Mouse (Mus musculus) hindbrain, embryonic 10.5 days (tissue): ENCODE data around the gene Il22ra2. TPM values are rescaled to one million over a fixed set of nuclear protein-coding genes. Genes with fewer than 3 reads are reported as not detected.
"Not testable (repeated sequence)": the region's sequence is repeated elsewhere in the genome, so short reads cannot be mapped to it uniquely, and the experiment has no call there.

Source experiments
- DNase-seq: peaks from one replicate; pipeline ENCODE4 v3.0.0-alpha.2; 2017; ENCODE audit warnings: low spot score
- H3K27ac ChIP-seq: fragments of 300-500 bp; sonication (generic); 2 replicates; pipeline ENCODE4 v1.5.1; 2016; ENCODE audit warnings: mild to moderate bottlenecking, moderate library complexity
- H3K27me3 ChIP-seq: fragments of 300-500 bp; sonication (generic); 2 replicates; pipeline ENCODE4 v1.6.1; 2016; ENCODE audit warnings: mild to moderate bottlenecking; ENCODE audit not compliant: poor library complexity, insufficient read depth, severe bottlenecking
- H3K36me3 ChIP-seq: fragments of 300-500 bp; sonication (generic); 2 replicates; pipeline ENCODE4 v1.6.1; 2016; ENCODE audit warnings: mild to moderate bottlenecking, moderate library complexity
- H3K4me1 ChIP-seq: fragments of 300-500 bp; sonication (generic); replicated peaks from 2 replicates; pipeline ENCODE4 v1.6.1; 2016; ENCODE audit warnings: mild to moderate bottlenecking
- H3K4me3 ChIP-seq: fragments of 300-500 bp; sonication (generic); 2 replicates; pipeline ENCODE4 v1.5.1; 2016; ENCODE audit warnings: mild to moderate bottlenecking, moderate library complexity
- H3K9me3 ChIP-seq: fragments of 300-500 bp; sonication (generic); 2 replicates; pipeline ENCODE4 v1.6.1; 2016; ENCODE audit warnings: mild to moderate bottlenecking, moderate library complexity
- WGBS: fragments of 180-500 bp; shearing (Covaris S2); methylation state at CpG from one replicate; pipeline ENCODE4 v1.1.7; 2016; 5-methylcytosine and 5-hydroxymethylcytosine counted together
- polyA plus RNA-seq: library from polyadenylated mRNA; unstranded; fragments of >200 nt; fragmentation: Nextera tagmentation; extraction: Ambion mirVana; gene quantifications from 2 replicates; pipeline ENCODE4 v1.2.1, GENCODE M21; 2016

The Il22ra2 gene
- polyA plus RNA-seq, 1 experiment from 2014 or later = not detected

DNA sequence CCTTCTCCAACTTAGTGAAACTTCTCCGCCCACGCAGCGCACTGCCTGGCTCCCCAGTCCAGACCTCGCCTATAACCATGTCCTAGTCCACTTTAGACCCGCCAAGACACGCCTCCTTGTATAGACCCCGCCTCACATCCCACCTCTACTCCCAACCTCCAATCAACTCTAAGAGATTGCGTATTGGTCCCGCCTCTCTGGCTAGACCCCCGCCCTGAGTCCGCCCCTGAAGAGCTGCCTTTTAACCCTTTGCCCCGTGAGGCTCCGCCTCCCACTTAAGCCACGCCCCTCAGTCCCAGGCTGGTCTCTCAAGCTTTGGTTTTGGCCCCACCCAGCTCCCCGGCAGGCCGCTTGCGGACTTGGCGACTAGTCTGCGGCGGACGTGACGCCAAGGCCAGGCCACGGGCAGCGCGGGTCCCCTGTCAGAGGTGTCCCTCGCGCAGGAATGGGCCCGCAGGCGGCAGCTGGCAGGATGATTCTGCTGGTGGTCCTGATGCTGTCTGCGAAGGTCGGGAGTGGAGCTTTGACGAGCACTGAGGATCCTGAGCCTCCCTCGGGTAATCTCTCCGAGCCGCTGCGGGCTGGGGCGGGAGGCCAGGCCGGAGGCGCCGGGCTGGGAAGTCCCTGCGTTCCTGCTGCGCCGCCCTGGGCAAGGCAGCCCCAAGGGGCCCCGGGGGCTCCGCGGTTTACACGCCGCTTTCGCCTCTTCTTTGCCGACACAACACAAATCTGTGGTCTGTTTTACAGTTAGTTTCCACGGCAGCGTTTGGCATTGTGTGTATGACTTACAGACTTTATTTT is 30.0 kb upstream of the Il22ra2 start, which contains the start of gene Ifngr1:
Gene Ifngr1, plus strand, starts transcription at position 309 of the 801 bp plus-strand sequence.
- Histone ChIP-seq H3K4me1 (peaks cover 13% of the 10 kb centered on the region), H3K4me3 (peak within 1 kb of the TSS; percentile 75), H3K27me3 (peaks cover 23% of the 10 kb centered on the region), H3K27ac (peak within 1 kb of the TSS; percentile 94), H3K9me3 (no peaks in the 10 kb centered on the region), H3K36me3 (no peaks in the 10 kb centered on the region)
- peak; percentile 99 for DNase-seq
- WGBS = under 1% methylated on average over 52 of the region's 52 CpGs

DNA sequence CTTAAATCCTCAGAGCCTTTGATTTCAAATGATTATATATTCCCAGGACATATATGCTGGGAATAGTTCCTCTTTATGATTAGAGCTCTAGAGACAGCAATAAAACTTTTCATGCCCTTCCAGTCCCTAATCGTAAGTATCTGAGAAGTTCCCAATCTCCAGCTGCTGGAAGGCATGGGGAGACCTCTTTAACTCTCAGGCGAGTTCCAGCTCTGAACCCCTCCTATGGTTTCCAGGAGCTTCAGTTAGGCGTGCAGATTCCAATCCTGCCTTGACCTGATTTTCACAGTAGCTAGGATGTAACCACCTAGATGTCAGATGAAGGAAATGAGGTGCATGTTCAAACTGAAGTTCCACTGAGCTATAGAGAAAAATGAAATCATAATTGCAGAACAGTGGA is 29.2 kb upstream of the Il22ra2 start:
- Histone ChIP-seq H3K27ac (peak overlapping the region; percentile 94), H3K4me3 (peak overlapping the region; percentile 75), H3K9me3 (no peaks in the 10 kb centered on the region)

DNA sequence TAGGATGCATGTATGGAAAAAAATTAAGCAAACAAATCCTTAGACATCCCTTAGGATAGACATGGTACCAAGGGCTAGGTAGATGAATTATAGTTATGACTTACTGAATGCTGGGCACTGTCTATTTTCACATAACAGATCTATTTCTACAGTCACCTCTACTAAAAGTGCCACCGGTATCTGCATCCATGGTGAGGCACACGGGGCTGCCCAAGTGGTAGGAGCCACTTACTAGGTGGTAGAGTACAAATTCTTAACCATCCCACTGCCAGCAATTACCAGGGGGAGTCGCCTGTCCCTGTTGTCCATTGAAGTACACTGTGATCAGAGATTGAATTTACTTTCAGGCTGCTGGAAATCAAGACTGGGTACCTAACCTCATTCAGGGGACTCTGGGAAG is 28.5 kb upstream of the Il22ra2 start:
- Histone ChIP-seq H3K4me1 (peaks cover 13% of the 10 kb centered on the region), H3K4me3 (no peak overlapping the region), H3K27me3 (peaks cover 23% of the 10 kb centered on the region), H3K9me3 (no peaks in the 10 kb centered on the region), H3K36me3 (peaks cover 5% of the 10 kb centered on the region; the same call in 1 of the 2 replicates), H3K27ac (no peak overlapping the region)
- 91% methylated on average over 3 of the region's 3 CpGs for WGBS
- no peak for DNase-seq

More for the DNA sequence above, 29.2 kb upstream of the Il22ra2 start:
- Histone ChIP-seq H3K4me1 (peaks cover 13% of the 10 kb centered on the region), H3K27me3 (peaks cover 23% of the 10 kb centered on the region), H3K36me3 (no peaks in the 10 kb centered on the region)
- 14% methylated on average over 3 of the region's 3 CpGs for WGBS
- no peak for DNase-seq

DNA sequence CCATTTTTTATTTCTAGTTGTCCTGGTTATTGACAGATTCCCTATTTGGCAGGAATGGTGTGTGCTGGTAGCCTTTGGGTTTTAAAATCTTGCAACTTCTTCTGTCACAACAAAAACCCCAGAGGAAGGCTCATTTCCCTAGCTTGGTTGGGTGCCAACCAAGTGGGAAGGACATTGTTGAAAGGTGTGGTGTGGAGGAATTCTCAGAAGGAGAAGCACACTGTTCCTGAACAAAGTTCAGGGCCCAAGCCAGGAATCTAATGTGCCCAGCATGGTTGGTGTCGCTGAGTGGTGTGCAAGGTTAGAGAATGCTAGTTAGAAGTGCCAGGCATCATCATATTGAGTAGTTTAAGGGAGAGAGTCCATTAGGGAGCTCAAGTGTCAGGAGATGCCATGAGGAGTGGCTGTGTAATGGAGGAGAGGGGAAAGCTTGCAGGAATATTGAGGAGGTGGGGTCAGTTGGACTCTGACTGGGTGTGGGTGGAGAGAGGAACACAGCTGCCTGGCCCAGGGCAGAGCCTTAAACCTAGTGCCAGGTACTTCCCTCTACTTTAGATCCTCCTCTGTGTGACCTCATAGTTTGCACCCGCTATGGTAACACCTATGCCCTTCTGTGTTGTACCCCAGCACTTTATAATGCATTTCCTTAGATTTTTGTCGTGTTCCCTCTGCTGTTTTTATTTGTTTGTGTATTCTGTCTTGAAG is 27.4 kb upstream of the Il22ra2 start:
- 75% methylated on average over 3 of the region's 3 CpGs for WGBS
- Histone ChIP-seq H3K9me3 (no peaks in the 10 kb centered on the region), H3K4me1 (peaks cover 15% of the 10 kb centered on the region), H3K36me3 (peaks cover 15% of the 10 kb centered on the region), H3K4me3 (no peak overlapping the region), H3K27me3 (peaks cover 23% of the 10 kb centered on the region), H3K27ac (no peak overlapping the region)
- no peak for DNase-seq

DNA sequence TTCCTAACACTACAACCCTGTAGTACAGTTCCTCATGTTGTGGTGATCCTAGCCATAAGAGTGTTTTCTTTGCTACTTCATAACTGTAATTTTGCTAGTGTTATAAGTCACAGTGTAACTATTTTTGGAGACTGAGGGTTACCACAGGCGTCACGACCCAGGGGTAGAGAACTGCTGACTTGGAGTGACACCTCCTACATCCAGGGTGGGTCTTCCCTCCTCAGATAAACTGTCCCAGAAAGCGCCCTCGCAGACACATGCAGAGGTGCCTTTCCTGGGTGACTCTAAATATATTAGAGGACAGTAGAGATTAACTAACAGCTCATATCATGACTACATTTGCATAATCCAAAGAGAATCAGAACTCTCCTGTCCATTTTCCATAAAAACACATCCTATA is 24.9 kb upstream of the Il22ra2 start:
- no peak overlapping the region for H3K27ac ChIP-seq
- H3K4me3 ChIP-seq = no peak overlapping the region
- DNase-seq = no peak
- peaks cover 15% of the 10 kb centered on the region for H3K4me1 ChIP-seq
- H3K36me3 ChIP-seq = peaks cover 27% of the 10 kb centered on the region
- H3K27me3 ChIP-seq = peaks cover 8% of the 10 kb centered on the region; the same call in 1 of the 2 replicates
- peaks cover 4% of the 10 kb centered on the region; the same call in 1 of the 2 replicates for H3K9me3 ChIP-seq
- 94% methylated on average over 4 of the region's 4 CpGs for WGBS

DNA sequence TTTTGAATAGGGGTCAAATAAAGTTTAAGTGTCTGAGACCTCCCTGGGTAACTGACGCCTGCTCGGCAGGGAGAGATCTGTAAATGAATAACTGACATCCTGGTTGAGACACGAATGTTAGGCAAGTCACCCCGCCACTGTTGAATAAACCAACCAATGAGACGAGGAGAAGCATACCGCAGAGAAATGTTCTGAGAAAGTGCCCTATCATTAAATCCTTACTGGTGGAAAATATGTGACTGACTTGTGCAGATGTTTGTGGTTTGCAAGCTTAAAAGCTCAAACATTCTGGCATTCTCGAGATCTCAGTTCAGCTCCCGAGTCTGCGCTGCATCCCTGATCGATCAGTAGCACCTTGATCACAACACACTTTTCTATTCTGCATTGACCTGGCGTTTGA is 23.7 kb upstream of the Il22ra2 start:
- WGBS = 86% methylated on average over 11 of the region's 11 CpGs
- Histone ChIP-seq H3K27me3 (peaks cover 8% of the 10 kb centered on the region; the same call in 1 of the 2 replicates), H3K27ac (no peak overlapping the region), H3K36me3 (peaks cover 39% of the 10 kb centered on the region), H3K4me1 (peaks cover 8% of the 10 kb centered on the region; the same call in 1 of the 2 replicates), H3K4me3 (no peak overlapping the region), H3K9me3 (peaks cover 4% of the 10 kb centered on the region; the same call in 1 of the 2 replicates)
- no peak for DNase-seq

DNA sequence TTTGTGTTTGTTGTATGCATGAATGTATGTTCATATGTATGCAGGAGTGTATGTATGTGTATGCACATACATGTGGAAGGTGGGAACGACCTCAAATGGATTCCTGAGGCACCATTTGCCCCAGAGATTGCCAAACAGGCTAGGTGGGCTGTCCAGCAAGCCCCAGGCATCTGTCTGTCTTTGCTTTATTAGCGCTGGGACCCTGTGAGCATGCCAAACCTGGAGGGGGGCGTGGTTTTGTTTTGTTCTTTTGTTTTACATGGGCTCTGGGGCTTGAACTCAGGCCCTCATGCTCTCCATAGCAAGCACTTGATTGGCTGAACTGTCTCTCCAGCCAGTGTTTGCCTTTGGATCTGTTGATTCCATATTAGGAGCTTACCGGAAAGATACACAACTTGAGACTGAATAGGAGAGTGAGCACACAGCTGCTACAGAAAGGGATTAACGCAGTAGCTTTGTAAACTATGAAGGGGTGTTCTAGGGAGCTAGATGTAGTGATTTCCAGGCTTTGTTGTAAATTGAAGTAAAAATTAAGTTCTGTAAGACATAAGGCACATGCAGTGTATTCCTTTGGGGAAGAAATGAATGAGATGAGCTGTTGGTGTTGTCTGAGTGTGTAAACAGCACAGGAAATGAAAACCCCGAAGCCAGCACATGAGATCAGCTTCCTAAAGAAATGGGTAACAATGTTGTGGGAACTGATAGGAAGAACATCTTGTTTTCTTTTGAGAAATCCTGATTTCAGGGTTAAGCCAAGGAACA is 22.3 kb upstream of the Il22ra2 start:
- H3K27ac ChIP-seq = no peak overlapping the region
- H3K27me3 ChIP-seq = no peaks in the 10 kb centered on the region
- H3K4me3 ChIP-seq = no peak overlapping the region
- peaks cover 4% of the 10 kb centered on the region; the same call in 1 of the 2 replicates for H3K9me3 ChIP-seq
- H3K4me1 ChIP-seq = 0 out of 2 replicates have a peak, but pooled peaks cover 5% of the 10 kb centered on the region
- 84% methylated on average over 6 of the region's 6 CpGs for WGBS
- peaks cover 53% of the 10 kb centered on the region for H3K36me3 ChIP-seq
- no peak for DNase-seq

DNA sequence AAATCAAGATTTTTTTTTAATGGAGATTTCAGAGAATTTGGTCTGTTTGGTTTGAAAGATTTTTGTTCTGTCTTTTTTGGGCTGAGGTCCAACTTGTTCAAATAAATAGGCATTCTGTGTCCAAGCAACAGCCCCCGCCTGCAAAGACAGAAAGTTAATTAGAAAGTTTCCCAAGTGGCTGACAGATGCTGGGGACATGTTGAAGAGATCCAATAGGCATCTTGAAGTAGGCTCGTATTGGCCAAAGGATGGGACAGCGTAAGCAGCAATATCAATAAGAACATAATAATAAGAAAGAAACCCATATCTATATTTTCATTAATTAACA is 21.7 kb upstream of the Il22ra2 start:
- peaks cover 4% of the 10 kb centered on the region; the same call in 1 of the 2 replicates for H3K9me3 ChIP-seq
- H3K27ac ChIP-seq = no peak overlapping the region
- 0 out of 2 replicates have a peak, but pooled peaks cover 5% of the 10 kb centered on the region for H3K4me1 ChIP-seq
- WGBS = 90% methylated on average over 3 of the region's 3 CpGs
- no peak for DNase-seq
- H3K36me3 ChIP-seq = peaks cover 59% of the 10 kb centered on the region
- H3K27me3 ChIP-seq = no peaks in the 10 kb centered on the region
- no peak overlapping the region for H3K4me3 ChIP-seq

DNA sequence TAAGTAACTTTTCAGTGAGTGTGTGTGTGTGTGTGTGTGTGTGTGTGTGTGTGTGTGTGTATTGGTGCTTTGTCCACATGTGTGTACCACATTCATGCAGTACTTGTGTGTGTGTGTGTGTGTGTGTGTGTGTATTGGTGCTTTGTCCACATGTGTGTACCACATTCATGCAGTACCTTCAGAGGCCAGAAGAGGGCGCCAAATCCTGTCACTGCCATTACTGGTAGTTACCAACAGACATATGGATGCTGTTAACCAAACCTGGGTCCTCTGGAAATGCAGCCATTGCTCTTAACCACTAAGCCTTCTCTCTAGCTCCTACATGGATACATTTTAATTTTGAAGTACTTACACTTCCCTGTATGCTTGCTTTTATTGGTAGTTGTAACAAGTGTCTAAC is 20.3 kb upstream of the Il22ra2 start:
- peaks cover 73% of the 10 kb centered on the region for H3K36me3 ChIP-seq
- not testable (repeated sequence) for H3K27ac ChIP-seq, H3K4me1 ChIP-seq, DNase-seq, H3K9me3 ChIP-seq, H3K27me3 ChIP-seq, H3K4me3 ChIP-seq
- 11% methylated on average over 1 of the region's 1 CpGs for WGBS

DNA sequence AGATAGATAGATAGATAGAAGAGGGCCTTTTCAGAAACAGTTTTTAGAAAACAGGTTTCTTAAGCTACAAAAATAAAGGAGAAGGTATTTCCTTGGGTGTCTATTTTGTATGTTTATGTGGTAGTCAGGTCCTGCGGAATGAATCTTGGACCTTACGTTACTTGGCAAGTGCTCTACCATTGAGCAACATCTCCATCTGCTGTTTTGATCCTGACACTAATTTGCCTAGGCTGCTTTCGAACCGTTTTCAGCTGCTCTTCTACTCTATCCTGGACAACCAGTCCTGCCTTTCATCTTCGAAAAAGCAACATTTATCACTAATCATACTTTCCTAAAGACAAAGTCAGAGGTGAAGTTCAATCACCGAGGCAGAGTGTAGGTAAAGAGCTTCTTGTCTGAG is 18.6 kb upstream of the Il22ra2 start:
- DNase-seq = no peak
- WGBS = 92% methylated on average over 6 of the region's 6 CpGs
- peaks cover 85% of the 10 kb centered on the region for H3K36me3 ChIP-seq
- H3K27ac ChIP-seq = no peak overlapping the region
- H3K27me3 ChIP-seq = peaks cover 3% of the 10 kb centered on the region; the same call in 1 of the 2 replicates
- H3K4me3 ChIP-seq = no peak overlapping the region
- peaks cover 4% of the 10 kb centered on the region; the same call in 1 of the 2 replicates for H3K9me3 ChIP-seq
- H3K4me1 ChIP-seq = 0 out of 2 replicates have a peak, but pooled peaks cover 5% of the 10 kb centered on the region

DNA sequence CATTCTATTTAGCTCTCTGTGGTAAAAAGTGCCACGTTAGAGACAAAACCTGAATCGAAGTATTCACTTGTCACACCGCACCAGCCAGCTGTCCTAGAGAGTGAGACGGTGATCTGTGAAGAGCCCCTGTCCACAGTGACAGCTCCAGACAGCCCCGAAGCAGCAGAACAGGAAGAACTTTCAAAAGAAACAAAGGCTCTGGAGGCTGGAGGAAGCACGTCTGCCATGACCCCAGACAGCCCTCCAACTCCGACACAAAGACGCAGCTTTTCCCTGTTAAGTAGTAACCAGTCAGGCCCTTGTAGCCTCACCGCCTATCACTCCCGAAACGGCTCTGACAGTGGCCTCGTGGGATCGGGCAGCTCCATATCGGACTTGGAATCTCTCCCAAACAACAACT is 12.7 kb upstream of the Il22ra2 start:
- WGBS = 25% methylated on average over 14 of the region's 14 CpGs
- H3K9me3 ChIP-seq = no peaks in the 10 kb centered on the region
- H3K36me3 ChIP-seq = peaks cover 48% of the 10 kb centered on the region
- H3K4me1 ChIP-seq = peaks cover 17% of the 10 kb centered on the region
- no peak overlapping the region for H3K4me3 ChIP-seq
- peak; percentile 57 for DNase-seq
- H3K27ac ChIP-seq = peak overlapping the region; percentile 83
- H3K27me3 ChIP-seq = peaks cover 3% of the 10 kb centered on the region; the same call in 1 of the 2 replicates

DNA sequence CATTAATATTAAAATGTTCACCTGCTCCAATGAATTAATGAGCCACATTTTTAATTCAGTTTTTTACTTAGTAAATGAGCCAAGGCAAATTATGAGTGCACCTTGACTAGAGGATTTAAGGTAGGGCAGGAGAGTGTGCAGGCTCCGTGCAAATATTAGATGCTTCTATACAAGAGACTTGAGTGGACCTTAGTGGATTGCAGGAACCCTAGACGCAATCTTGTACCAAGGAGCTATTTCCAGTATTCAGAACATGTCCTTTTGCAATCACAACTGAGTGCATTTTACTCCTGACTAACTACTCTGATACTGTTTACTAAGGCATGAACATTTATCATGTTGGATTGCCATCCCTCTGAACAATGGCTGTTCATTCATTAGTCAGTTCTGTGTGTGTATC is 10.2 kb upstream of the Il22ra2 start:
- H3K4me3 ChIP-seq = no peak overlapping the region
- peaks cover 17% of the 10 kb centered on the region for H3K4me1 ChIP-seq
- no peak for DNase-seq
- peaks cover 23% of the 10 kb centered on the region for H3K36me3 ChIP-seq
- H3K27ac ChIP-seq = no peak overlapping the region
- no peaks in the 10 kb centered on the region for H3K9me3 ChIP-seq
- H3K27me3 ChIP-seq = peaks cover 3% of the 10 kb centered on the region; the same call in 1 of the 2 replicates
- 71% methylated on average over 2 of the region's 2 CpGs for WGBS
